Mouse (Mus musculus) left cerebral cortex, adult 6 months (tissue): ENCODE data around the gene Plcl2. TPM values are rescaled to one million over a fixed set of nuclear protein-coding genes. Genes with fewer than 3 reads are reported as not detected.

Source experiments
- long read RNA-seq, 2 experiments: library from polyadenylated mRNA; unstranded; transcript quantifications; one replicate each; pipeline ENCODE4 v2.0.0; 2019 to 2020
- polyA plus RNA-seq: library from polyadenylated mRNA; unstranded; fragments of <200 nt; fragmentation: Nextera tagmentation; gene quantifications from 2 replicates; pipeline ENCODE4 v1.2.3, GENCODE M21; 2021

The Plcl2 gene
- polyA plus RNA-seq, result 10.3 and 12.0 TPM in 2 replicates
- long read RNA-seq, experiment 1, full-length matches to known transcripts, result 32 of 78 reads
- long read RNA-seq, experiment 1, partial matches to known transcripts, result 36 of 78 reads
- long read RNA-seq, experiment 1, other reads (novel, unspliced or antisense), result 10 of 78 reads
- long read RNA-seq, experiment 2, full-length matches to known transcripts, result 1 of 30 reads
- long read RNA-seq, experiment 2, partial matches to known transcripts, result 26 of 30 reads
- long read RNA-seq, experiment 2, other reads (novel, unspliced or antisense), result 3 of 30 reads

GRCm38 (mm10) chr17:50509251-50510104 is at the start of gene Plcl2:
TSS of gene Plcl2 (plus strand) at chr17:50509403.

Other genes starting within 250 kb of the Plcl2 start
- 4.7 and 4.8 TPM in 2 replicates for gene Dazl, start 215.8 kb upstream of the Plcl2 start, polyA plus RNA-seq